In the genomic region with DNA sequence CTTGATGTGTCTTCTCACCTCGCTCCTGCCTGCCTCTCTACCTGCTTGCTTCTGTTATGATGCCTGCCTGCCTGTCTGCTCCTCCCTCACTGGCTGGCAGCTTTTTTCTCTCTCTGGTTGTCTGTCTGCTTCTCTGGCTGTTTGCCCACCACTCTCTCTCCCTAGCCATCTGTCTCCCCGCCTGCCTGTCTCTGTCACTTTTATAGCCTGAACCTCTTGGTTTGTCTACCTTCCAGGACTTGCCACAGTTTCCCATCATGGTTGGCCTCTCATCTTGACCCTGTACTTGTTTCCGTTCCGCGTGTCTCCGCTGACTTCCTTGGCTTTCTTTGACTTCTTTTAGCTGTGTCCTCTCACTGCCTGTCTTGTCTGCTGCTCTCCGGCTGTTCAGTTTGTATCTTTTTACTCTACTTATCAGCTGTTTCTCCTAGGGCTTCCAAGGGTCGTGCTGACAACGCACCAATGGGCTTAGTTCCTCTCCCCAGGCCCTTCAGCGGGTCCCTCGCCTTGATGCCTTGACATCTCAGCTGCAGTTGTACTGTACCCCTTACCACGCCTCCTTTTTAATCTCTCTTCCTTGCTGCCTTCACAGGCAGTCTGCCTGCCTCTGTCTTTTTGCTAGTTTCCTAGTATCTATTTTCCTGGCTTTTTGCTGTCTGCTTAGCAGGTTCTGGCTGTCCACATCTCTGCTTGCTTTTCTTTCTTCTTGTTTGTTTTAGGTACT, we compare ENCODE assay signal across 8 mouse cellular contexts. TPM values are rescaled to one million over a fixed set of nuclear protein-coding genes. Genes with fewer than 3 reads are reported as not detected.
DNase-seq lines count a peak whose midpoint lies in the region; ATAC-seq and TF ChIP-seq lines count a peak whose summit lies in the region.

No protein-coding gene starts in this region.

- no peak for TF ChIP-seq EP300 in lung, postnatal 0 days (IDR thresholded peaks at IDR 0.05)

- H3K36me3 ChIP-seq in lung, embryonic 16.5 days (ENCODE audit: control insufficient read depth, insufficient read depth, low read length) = peaks cover 11% of the 10 kb centered on the region
- 0 out of 2 replicates have a peak, but pooled peaks cover 5% of the 10 kb centered on the region for H3K36me3 ChIP-seq in lung, postnatal 0 days (ENCODE audit: insufficient read depth, low read length)
- peaks cover 19% of the 10 kb centered on the region for H3K36me3 ChIP-seq in midbrain, embryonic 12.5 days

- H3K27ac ChIP-seq in lung, embryonic 16.5 days (ENCODE audit: low read length) = peak overlapping the region; percentile 32; the same call in 1 of the 2 replicates
- no peak overlapping the region for H3K27ac ChIP-seq in lung, postnatal 0 days (ENCODE audit: low read length)
- H3K27ac ChIP-seq in midbrain, embryonic 12.5 days (replicated peaks) = peak overlapping the region; percentile 78

- ATAC-seq in lung, embryonic 16.5 days (ENCODE audit: low read depth) = no peak
- no peak for ATAC-seq in lung, postnatal 0 days
- ATAC-seq in midbrain, embryonic 12.5 days (ENCODE audit: low FRiP score, low read depth) = no peak

- H3K4me2 ChIP-seq in lung, embryonic 16.5 days (ENCODE audit: low read depth, low read length) = 0 out of 2 replicates have a peak overlapping the region, but pooled peaks have one; percentile 1
- H3K4me2 ChIP-seq in lung, postnatal 0 days (replicated peaks; ENCODE audit: low read depth, low read length) = no peak overlapping the region
- peak overlapping the region; percentile 39 for H3K4me2 ChIP-seq in midbrain, embryonic 12.5 days (replicated peaks)

- DNase-seq in lung, postnatal 0 days (ENCODE audit: low spot score) = no peak
- peak; percentile 91 for DNase-seq in cerebellum, adult 8-10 months
- DNase-seq in frontal cortex, postnatal 14 days (ENCODE audit: low spot score in 2 of 2) = peak; percentile 35 to 46
- peak; percentile 82 to 87 for DNase-seq in layer of hippocampus, adult 8-10 months (ENCODE audit: low spot score in 2 of 2)
- DNase-seq in gastrocnemius, postnatal 4 days (ENCODE audit: low spot score in 2 of 2) = no peak
- no peak for DNase-seq in lung, postnatal 4 days

- H3K27me3 ChIP-seq in lung, embryonic 16.5 days (ENCODE audit: control insufficient read depth, insufficient read depth, low read depth, low read length) = no peaks in the 10 kb centered on the region
- H3K27me3 ChIP-seq in lung, postnatal 0 days (replicated peaks; ENCODE audit: insufficient read depth, low read length) = no peaks in the 10 kb centered on the region
- H3K27me3 ChIP-seq in midbrain, embryonic 12.5 days = no peaks in the 10 kb centered on the region

- WGBS in lung, embryonic 16.5 days = 28% methylated on average over 12 of the region's 12 CpGs
- 40% methylated on average over 12 of the region's 12 CpGs for whole genome bisulfite sequencing in lung, postnatal 0 days
- WGBS in midbrain, embryonic 12.5 days = 58% methylated on average over 12 of the region's 12 CpGs

- peaks cover 28% of the 10 kb centered on the region for H3K4me1 ChIP-seq in lung, embryonic 16.5 days (replicated peaks; ENCODE audit: control insufficient read depth, insufficient read depth, low read length)
- H3K4me1 ChIP-seq in lung, postnatal 0 days (ENCODE audit: insufficient read depth, low read depth, low read length) = peaks cover 5% of the 10 kb centered on the region
- H3K4me1 ChIP-seq in midbrain, embryonic 12.5 days = peaks cover 37% of the 10 kb centered on the region

- H3K4me3 ChIP-seq in lung, embryonic 16.5 days (ENCODE audit: low read length) = no peak overlapping the region
- no peak overlapping the region for H3K4me3 ChIP-seq in lung, postnatal 0 days (ENCODE audit: low read depth, low read length)
- 0 out of 2 replicates have a peak overlapping the region, but pooled peaks have one; percentile 3 for H3K4me3 ChIP-seq in midbrain, embryonic 12.5 days

- H3K9ac ChIP-seq in lung, embryonic 16.5 days (ENCODE audit: low read length) = no peak overlapping the region
- no peak overlapping the region for H3K9ac ChIP-seq in lung, postnatal 0 days (replicated peaks; ENCODE audit: low read depth)
- peak overlapping the region; percentile 34; the same call in 1 of the 2 replicates for H3K9ac ChIP-seq in midbrain, embryonic 12.5 days (replicated peaks)

- no peak for TF ChIP-seq CTCF in lung, postnatal 0 days (IDR thresholded peaks at IDR 0.05)

- H3K9me3 ChIP-seq in lung, embryonic 16.5 days (ENCODE audit: control insufficient read depth, low read length) = no peaks in the 10 kb centered on the region
- no peaks in the 10 kb centered on the region for H3K9me3 ChIP-seq in lung, postnatal 0 days (ENCODE audit: low read length)
- H3K9me3 ChIP-seq in midbrain, embryonic 12.5 days = no peaks in the 10 kb centered on the region

RNA-seq across cellular contexts. Expression of a gene that starts 3.0 kb away (rescaled TPM):
- polyA plus RNA-seq in lung, embryonic 16.5 days (2015; fragmentation: Nextera tagmentation; extraction: Ambion mirVana) = 56.9 and 60.3 TPM in 2 replicates
- polyA plus RNA-seq in lung, postnatal 0 days (2015; fragmentation: Nextera tagmentation; extraction: Ambion mirVana) = 29.9 and 38.4 TPM in 2 replicates
- 100 to 1,000 TPM; 435 to 510 (median 495) TPM for total RNA-seq in layer of hippocampus, adult 8-10 months (2022)
- 78.7 and 88.5 TPM in 2 replicates for polyA plus RNA-seq in midbrain, embryonic 12.5 days (2016; fragmentation: Nextera tagmentation; extraction: Ambion mirVana)
- total RNA-seq in gastrocnemius, postnatal 4 days (2021) = 10 to 100 TPM; 73.0 to 80.8 TPM

RNA-seq across cellular contexts. Expression of a gene that starts 23.1 kb away (rescaled TPM):
- 158 and 165 TPM in 2 replicates for polyA plus RNA-seq in lung, embryonic 16.5 days (2015; fragmentation: Nextera tagmentation; extraction: Ambion mirVana)
- polyA plus RNA-seq in lung, postnatal 0 days (2015; fragmentation: Nextera tagmentation; extraction: Ambion mirVana) = 126 and 142 TPM in 2 replicates
- 100 to 1,000 TPM; 101 to 126 (median 111) TPM for total RNA-seq in layer of hippocampus, adult 8-10 months (2022)
- polyA plus RNA-seq in midbrain, embryonic 12.5 days (2016; fragmentation: Nextera tagmentation; extraction: Ambion mirVana) = 98.9 and 105 TPM in 2 replicates
- total RNA-seq in gastrocnemius, postnatal 4 days (2021) = 10 to 100 TPM; 63.8 to 76.3 TPM

RNA-seq across cellular contexts. Expression of a gene that starts 23.2 kb away (rescaled TPM):
- polyA plus RNA-seq in lung, embryonic 16.5 days (2015; fragmentation: Nextera tagmentation; extraction: Ambion mirVana) = 32.3 and 32.6 TPM in 2 replicates
- 16.3 and 16.5 TPM in 2 replicates for polyA plus RNA-seq in lung, postnatal 0 days (2015; fragmentation: Nextera tagmentation; extraction: Ambion mirVana)
- 10 to 100 TPM; 37.5 to 51.2 (median 46.5) TPM for total RNA-seq in layer of hippocampus, adult 8-10 months (2022)
- 52.9 and 53.8 TPM in 2 replicates for polyA plus RNA-seq in midbrain, embryonic 12.5 days (2016; fragmentation: Nextera tagmentation; extraction: Ambion mirVana)
- total RNA-seq in gastrocnemius, postnatal 4 days (2021) = 10 to 100 TPM; 21.1 to 26.4 TPM

RNA-seq across cellular contexts. Expression of a gene that starts 25.8 kb away (rescaled TPM):
- 54.7 and 57.4 TPM in 2 replicates for polyA plus RNA-seq in lung, embryonic 16.5 days (2015; fragmentation: Nextera tagmentation; extraction: Ambion mirVana)
- polyA plus RNA-seq in lung, postnatal 0 days (2015; fragmentation: Nextera tagmentation; extraction: Ambion mirVana) = 96.5 and 101 TPM in 2 replicates
- total RNA-seq in layer of hippocampus, adult 8-10 months (2022) = 1 to 10 TPM; 2.2 to 2.8 (median 2.5) TPM
- polyA plus RNA-seq in midbrain, embryonic 12.5 days (2016; fragmentation: Nextera tagmentation; extraction: Ambion mirVana) = 11.4 and 12.1 TPM in 2 replicates
- 10 to 100 TPM; 16.9 to 17.4 TPM for total RNA-seq in gastrocnemius, postnatal 4 days (2021)

RNA-seq across cellular contexts. Expression of a gene that starts 32.0 kb away (rescaled TPM):
- 11.0 and 12.6 TPM in 2 replicates for polyA plus RNA-seq in lung, embryonic 16.5 days (2015; fragmentation: Nextera tagmentation; extraction: Ambion mirVana)
- 5.7 and 6.6 TPM in 2 replicates for polyA plus RNA-seq in lung, postnatal 0 days (2015; fragmentation: Nextera tagmentation; extraction: Ambion mirVana)
- 100 to 1,000 TPM; 119 to 129 (median 121) TPM for total RNA-seq in layer of hippocampus, adult 8-10 months (2022)
- 48.4 and 50.5 TPM in 2 replicates for polyA plus RNA-seq in midbrain, embryonic 12.5 days (2016; fragmentation: Nextera tagmentation; extraction: Ambion mirVana)
- 1 to 10 TPM; 2.8 to 3.1 TPM for total RNA-seq in gastrocnemius, postnatal 4 days (2021)

Comparison
In these comparisons a context has a peak if more than half of its experiments do, and no peak if none do; other contexts are left out.
1. DNase-seq: peak in cerebellum, adult 8-10 months (single experiment), frontal cortex, postnatal 14 days (2 of 2) and layer of hippocampus, adult 8-10 months (2 of 2); none in lung, postnatal 0 days (single experiment), gastrocnemius, postnatal 4 days (0 of 2) and lung, postnatal 4 days (0 of 2).